Mouse (Mus musculus): ENCODE results near the gene Angptl2. TPM values are rescaled to one million over a fixed set of nuclear protein-coding genes. Genes with fewer than 3 reads are reported as not detected.

The Angptl2 gene
- total and polyA plus RNA-seq, 3 experiments = 0.04 to 0.21 TPM; not detected in 1

GRCm38 (mm10) chr2:33282877-33283276 is 67.0 kb downstream of the Angptl2 start:
- Histone ChIP-seq H3K4me2 (ENCODE audit: insufficient read depth, low read depth, poor library complexity, severe bottlenecking) (no peak overlapping the region), H3K79me2 (replicated peaks; ENCODE audit: control insufficient read depth, extremely low read depth, insufficient read depth, poor library complexity, severe bottlenecking) (no peaks in the 10 kb centered on the region), H3K27ac (ENCODE audit: insufficient read depth, low read depth) (no peak overlapping the region), H3K27me3 (replicated peaks) (no peaks in the 10 kb centered on the region), H3K4me3 (replicated peaks in 1 of 3; ENCODE audit: low read depth in 2 of 3, low read length in 2 of 3, poor library complexity in 1 of 3) (no peak overlapping the region), H3K9me3 (replicated peaks; ENCODE audit: low read length) (peaks cover under 1% of the 10 kb centered on the region), H3K4me1 (ENCODE audit: control insufficient read depth in 1 of 2, insufficient read depth in 2 of 2) (no peaks in the 10 kb centered on the region), H3K9ac (ENCODE audit: insufficient read depth, low read depth) (no peak overlapping the region), H3K36me3 (replicated peaks in 1 of 2; ENCODE audit: control insufficient read depth in 1 of 2, insufficient read depth in 1 of 2, low read length in 1 of 2) (peaks cover 0 to 8% of the 10 kb centered on the region in 2 experiments)
- TF ChIP-seq MAX (IDR thresholded peaks at IDR 0.05; ENCODE audit: low read length) (no peak), TCF12 (IDR thresholded peaks at IDR 0.05; ENCODE audit: low read depth, low read length) (no peak), BHLHE40 (IDR thresholded peaks at IDR 0.05; ENCODE audit: low read depth, low read length) (no peak), MAFK (IDR thresholded peaks at IDR 0.05; ENCODE audit: insufficient replicate concordance, low read length) (no peak), EP300 (IDR thresholded peaks at IDR 0.05; ENCODE audit: low read length) (no peak), CTCF (conservative IDR thresholded peaks at IDR 0.05 in 1 of 2, IDR thresholded peaks at IDR 0.05 in 1 of 2; ENCODE audit: low read depth in 2 of 2, low read length in 2 of 2) (no peak), TBP (conservative IDR thresholded peaks at IDR 0.05; ENCODE audit: low read depth, low read length) (no peak), RCOR1 (conservative IDR thresholded peaks at IDR 0.05; ENCODE audit: low read depth, low read length) (no peak), SIN3A (IDR thresholded peaks at IDR 0.05; ENCODE audit: low read length) (no peak), ZC3H11A (IDR thresholded peaks at IDR 0.05; ENCODE audit: low read depth, low read length) (no peak), MXI1 (IDR thresholded peaks at IDR 0.05; ENCODE audit: low read depth, low read length) (no peak), CHD1 (IDR thresholded peaks at IDR 0.05; ENCODE audit: low read depth, low read length) (no peak), MAZ (IDR thresholded peaks at IDR 0.05; ENCODE audit: low read depth, low read length) (no peak)
- dilution Hi-C loops (cut with MboI; ENCODE audit: extremely low pct_ligation_motif_present, extremely low pct_unique_long_range_greater_than_20kb, low sequenced_read_pairs) = no loop called here
- in situ Hi-C loops (cut with MboI; ENCODE audit: low pct_ligation_motif_present, low pct_unique_long_range_greater_than_20kb, low sequenced_read_pairs) = no loop called here
- DNase-seq (ENCODE audit: extremely low read depth) = no peak

GRCm38 (mm10) chr2:33283674-33284073 is 67.8 kb downstream of the Angptl2 start:
- H3K27me3 ChIP-seq (replicated peaks) = no peaks in the 10 kb centered on the region

More at GRCm38 (mm10) chr2:33283674-33284073, 67.8 kb downstream of the Angptl2 start:
- Histone ChIP-seq H3K9me3 (replicated peaks; ENCODE audit: low read length) (peaks cover 3% of the 10 kb centered on the region), H3K36me3 (replicated peaks in 1 of 2; ENCODE audit: control insufficient read depth in 1 of 2, insufficient read depth in 1 of 2, low read length in 1 of 2) (peaks cover 0 to 8% of the 10 kb centered on the region in 2 experiments), H3K4me1 (ENCODE audit: control insufficient read depth in 1 of 2, insufficient read depth in 2 of 2) (no peaks in the 10 kb centered on the region), H3K27ac (ENCODE audit: insufficient read depth, low read depth) (no peak overlapping the region), H3K79me2 (replicated peaks; ENCODE audit: control insufficient read depth, extremely low read depth, insufficient read depth, poor library complexity, severe bottlenecking) (no peaks in the 10 kb centered on the region), H3K9ac (ENCODE audit: insufficient read depth, low read depth) (no peak overlapping the region), H3K4me2 (ENCODE audit: insufficient read depth, low read depth, poor library complexity, severe bottlenecking) (no peak overlapping the region), H3K4me3 (replicated peaks in 1 of 3; ENCODE audit: low read depth in 2 of 3, low read length in 2 of 3, poor library complexity in 1 of 3) (no peak overlapping the region)
- dilution Hi-C loops (cut with MboI; ENCODE audit: extremely low pct_ligation_motif_present, extremely low pct_unique_long_range_greater_than_20kb, low sequenced_read_pairs) = no loop called here
- no peak for TF ChIP-seq MEF2A (IDR thresholded peaks at IDR 0.05; ENCODE audit: borderline replicate concordance, low read depth, low read length)
- no peak for TF ChIP-seq USF2 (conservative IDR thresholded peaks at IDR 0.05; ENCODE audit: low read depth, low read length)
- no peak for TF ChIP-seq JUN (IDR thresholded peaks at IDR 0.05; ENCODE audit: insufficient read depth, low read depth, low read length)
- no peak for TF ChIP-seq ZC3H11A (IDR thresholded peaks at IDR 0.05; ENCODE audit: low read depth, low read length)
- TF ChIP-seq USF1 (IDR thresholded peaks at IDR 0.05; ENCODE audit: low read depth, low read length) = no peak
- TF ChIP-seq CTCF (conservative IDR thresholded peaks at IDR 0.05 in 1 of 2, IDR thresholded peaks at IDR 0.05 in 1 of 2; ENCODE audit: low read depth in 2 of 2, low read length in 2 of 2) = no peak
- TF ChIP-seq CHD1 (IDR thresholded peaks at IDR 0.05; ENCODE audit: low read depth, low read length) = no peak
- TF ChIP-seq MAX (IDR thresholded peaks at IDR 0.05; ENCODE audit: low read length) = no peak
- no peak for DNase-seq (ENCODE audit: extremely low read depth)
- in situ Hi-C loops (cut with MboI; ENCODE audit: low pct_ligation_motif_present, low pct_unique_long_range_greater_than_20kb, low sequenced_read_pairs) = no loop called here
